Mouse (Mus musculus) layer of hippocampus, postnatal 10 days (tissue): ENCODE measurements around the gene Ift43. TPM values are rescaled to one million over a fixed set of nuclear protein-coding genes. Genes with fewer than 3 reads are reported as not detected.

ENCODE experiments used
- DNase-seq, 2 experiments: peaks; one replicate each; pipeline ENCODE4 v3.0.0; 2021; ENCODE audit warnings: low spot score in 2 of 2
- total RNA-seq, 2 experiments: library from RNA; stranded (reverse); gene quantifications; 2 replicates each; pipeline ENCODE4 v1.2.3; 2021

Ift43 gene
- total RNA-seq, 2 experiments from 2014 or later = 14.2 to 14.3 TPM

DNA sequence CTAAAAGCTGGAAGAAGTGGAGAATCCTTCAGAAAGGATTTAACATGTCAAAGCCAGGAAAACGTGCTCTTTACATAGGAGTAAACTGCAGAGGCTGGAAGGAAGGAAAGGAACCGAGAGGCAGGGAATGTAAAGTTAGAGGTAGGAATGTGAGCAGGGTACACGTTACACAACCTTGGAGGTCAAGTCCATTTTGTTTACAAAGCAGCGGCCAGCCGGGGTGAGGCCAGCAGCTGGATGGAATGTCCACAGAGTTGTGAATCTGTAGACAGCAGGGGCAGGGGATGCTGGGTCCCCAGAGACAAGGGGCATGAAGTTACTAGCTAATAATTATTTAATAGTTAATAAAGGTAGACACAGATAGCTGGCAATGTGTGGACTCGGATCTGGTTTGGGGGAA lies 45.8 kb downstream of the Ift43 start:
- no peak for DNase-seq

DNA sequence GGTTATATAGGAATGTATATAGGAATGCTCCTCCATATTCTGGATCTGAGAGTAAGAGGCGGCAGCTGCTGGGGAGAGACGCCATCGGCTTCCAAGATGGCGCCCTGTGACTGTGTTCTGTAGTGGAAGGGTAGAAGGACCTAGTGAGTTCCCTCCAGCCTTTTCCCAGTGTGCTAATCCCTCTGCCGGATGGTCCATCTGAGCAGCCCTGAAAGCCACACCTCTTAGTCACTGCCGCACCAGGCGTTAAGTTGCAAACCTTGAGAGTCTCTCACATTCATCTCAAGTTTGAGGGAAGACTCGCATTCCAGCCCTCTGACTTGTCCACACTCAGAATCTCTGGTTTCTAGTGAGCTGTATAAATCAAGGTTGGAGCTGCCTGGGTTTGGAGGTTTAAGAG lies 46.7 kb downstream of the Ift43 start:
- no peak for DNase-seq

DNA sequence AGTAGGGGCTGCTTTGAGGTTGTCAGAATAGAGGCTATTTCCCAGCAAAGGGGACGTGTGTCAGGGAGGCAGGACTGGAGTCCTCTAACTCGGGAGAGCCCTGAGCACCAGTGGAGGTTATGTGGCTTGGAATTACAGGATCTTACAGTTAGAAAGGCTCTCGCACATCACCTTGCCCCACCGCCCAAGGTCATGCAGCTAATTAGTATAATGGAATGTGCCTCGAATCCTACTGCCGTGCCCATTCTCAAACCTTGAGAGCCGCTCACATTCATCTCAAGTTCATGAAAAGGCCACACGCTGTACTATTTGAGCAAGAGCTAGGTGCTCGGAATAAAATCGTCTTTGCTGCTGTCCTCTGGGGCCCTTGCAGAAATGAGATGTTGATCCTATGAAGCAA lies 47.4 kb downstream of the Ift43 start:
- no peak for DNase-seq

DNA sequence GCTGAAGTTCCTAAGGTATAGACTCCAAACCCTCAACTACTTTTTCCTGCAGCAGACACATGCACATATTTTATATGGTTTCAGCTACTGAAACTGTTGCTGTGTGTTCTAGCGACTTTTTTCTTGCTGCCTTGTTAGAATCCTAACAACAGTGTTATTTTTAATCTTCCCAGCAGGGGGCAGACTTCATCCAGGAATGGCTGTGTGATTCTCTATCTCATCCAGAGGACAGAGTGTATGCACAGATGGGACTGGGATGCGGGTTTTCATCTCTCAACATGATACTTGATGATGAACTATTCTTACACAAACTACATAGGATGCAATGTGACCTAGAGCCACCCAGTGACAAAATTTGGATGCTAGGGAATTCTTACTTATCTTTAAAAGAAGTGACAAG lies 50.5 kb downstream of the Ift43 start:
- peak; percentile 72 to 77 for DNase-seq

DNA sequence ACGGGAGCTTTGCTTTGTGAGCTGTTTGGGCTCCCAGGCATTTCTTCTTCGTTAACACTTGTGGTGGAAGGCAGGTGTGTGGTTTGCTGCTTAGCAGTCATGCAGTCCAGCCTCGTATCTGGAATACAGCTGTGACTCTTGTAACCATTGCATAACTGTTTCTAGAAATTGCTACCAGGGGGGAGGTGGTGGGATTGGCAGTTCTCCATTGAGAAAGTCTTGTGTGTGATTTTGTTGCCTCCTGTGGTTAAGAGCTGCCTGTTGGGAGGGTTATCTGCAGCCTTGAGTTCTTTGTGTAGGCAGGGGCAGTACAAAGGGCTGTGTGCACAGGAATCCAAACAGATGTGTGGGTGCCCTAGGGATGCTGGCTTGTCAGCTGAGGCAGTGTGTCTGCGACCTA lies 53.4 kb downstream of the Ift43 start:
- no peak for DNase-seq

DNA sequence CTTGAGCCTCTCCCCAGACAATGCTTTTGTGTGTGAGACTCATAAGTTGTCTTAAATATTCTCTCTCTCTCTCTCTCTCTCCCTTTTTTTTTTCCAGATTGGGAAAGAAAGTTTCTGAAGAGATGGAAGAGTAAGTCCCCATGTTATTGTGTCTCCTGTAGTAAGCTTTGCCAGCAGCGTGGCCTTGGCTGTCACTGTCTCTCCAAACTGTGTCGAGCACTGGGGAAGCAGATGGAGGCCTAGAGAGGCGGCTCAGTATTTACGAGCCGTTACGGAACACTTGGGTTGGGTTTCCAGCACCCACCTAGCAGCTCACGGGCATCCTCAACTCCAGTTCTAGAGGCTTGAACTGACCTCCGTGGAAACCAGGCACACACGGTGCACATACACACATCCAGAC lies 56.4 kb downstream of the Ift43 start:
- no peak for DNase-seq

DNA sequence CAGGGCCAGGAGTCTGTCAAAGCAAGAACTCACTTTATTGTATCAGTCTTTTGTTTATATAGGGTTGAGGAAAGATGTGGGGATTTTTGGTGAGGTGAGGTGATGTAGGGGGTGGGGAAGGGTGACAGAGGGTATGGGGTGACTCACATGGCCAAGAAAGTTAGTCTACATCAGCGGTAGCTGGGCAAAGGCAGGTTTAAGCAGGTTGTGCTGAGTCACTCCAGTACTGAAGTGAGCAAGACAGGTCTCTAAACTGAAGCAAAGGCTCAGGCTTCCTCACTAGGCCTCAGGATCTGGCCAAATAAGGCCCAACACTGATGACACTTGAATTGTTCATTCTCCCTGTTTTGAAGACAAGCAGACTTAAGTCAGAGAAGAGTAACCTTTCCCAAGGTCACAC lies 60.0 kb downstream of the Ift43 start:
- DNase-seq = no peak

DNA sequence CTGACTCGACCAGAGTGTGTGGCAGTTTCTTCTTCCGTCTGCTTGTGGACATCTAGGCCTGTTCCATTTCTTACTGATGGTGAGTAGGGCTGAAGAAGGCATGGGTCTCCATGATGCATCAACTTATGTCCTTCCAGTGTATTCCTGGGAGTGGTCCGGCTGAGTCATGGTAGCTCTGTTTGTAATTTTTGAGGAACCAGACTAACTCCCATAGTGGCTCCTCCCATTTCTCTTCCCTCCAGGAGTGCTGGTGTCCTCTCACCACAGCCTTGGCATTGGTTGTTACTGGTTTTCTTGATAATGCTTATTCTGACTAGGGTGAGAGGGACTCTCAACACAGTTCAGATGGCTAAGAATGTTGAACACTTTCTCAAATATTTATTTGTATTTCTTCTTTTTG lies 63.9 kb downstream of the Ift43 start:
- DNase-seq = no peak

DNA sequence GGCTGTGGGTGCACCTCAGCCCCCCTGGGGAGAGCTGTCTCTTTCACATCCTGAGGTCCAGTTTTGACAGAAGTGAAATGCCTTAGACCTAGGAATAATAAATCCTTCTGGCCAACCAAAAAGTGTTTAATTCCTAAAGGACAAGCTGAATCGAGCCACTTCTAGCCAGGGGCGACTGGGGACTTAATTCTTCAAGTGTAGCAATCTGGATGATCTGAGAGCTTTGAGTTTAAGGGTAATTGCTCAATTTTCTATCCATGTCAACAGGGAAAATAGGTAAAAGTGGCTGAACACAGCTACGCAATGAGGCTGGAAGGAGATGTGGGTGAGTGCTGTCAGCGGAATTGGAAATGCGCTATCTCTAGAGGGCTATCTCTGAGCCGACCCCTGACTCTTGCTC lies 65.9 kb downstream of the Ift43 start:
- no peak for DNase-seq

DNA sequence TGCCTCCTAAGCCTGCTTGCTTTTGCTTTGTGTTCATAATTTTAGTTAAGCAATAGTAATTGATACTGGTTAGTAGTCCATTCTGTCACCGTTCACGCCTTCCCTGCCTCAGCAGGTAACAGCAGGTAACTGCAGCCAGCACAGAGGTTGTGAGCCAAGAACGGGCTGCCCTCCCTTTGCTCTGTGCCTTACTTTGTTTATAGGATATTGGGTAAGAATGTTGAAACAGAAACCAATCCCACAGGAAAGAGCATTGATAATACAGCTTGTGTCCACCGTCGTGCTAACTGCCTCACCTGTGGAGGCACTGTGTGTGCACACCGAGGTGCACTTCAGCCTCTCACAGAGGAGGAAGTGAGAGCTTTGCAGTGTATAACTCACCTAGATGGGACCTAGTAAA lies 66.7 kb downstream of the Ift43 start:
- no peak for DNase-seq

DNA sequence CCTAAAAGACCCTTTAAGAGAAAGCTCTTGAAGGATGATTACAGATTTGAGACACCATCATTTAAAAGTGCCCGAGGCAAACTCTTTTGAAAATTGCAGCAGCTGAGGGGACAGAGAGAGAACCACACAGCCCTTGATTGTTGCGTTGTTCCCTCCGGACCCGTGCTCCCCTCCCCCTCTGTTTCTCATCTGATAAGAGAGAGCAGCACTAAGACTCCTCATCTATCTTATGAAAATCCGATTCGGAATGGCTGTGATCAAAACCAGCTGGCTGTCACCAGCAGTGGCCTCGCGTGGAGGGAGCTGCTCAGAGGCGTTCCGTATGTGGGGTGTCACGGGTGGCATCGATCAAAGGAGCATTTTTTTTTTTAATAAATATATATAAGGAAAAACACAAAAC lies 69.6 kb downstream of the Ift43 start:
- DNase-seq = no peak

DNA sequence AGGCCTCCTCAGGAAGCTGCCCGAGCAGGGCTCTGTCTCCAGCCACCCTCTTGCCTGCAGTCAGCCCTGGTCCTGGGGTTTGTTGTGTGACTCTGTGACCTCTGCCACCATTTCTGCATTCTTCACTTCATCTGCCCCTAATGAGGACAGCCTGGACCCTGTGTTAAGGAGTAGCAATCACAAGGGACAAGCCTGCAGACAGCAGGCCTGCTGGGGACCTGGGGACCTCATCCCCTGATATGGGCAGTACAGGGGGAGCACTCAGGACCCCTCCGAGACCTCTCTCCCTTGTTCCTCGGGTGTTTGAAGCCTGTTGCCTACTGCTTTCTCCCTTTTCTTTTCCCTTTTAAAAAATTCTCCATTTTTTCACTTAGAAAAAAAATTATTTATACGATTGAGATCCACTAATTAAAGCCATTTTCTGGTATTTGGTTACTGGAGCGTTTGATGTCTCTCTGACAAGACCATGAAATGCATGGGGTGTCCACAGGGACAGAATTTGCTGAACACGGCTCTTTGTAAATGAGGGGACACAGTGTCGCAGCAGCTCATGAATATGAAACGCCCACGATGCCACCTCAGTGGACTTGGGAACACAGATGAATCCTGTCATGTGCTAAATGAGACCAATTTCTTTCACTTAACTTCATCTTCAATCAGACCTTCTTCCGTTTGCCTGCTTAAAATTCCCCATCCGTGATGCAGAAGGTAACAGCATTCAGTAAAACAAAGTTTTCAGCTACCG lies 71.0 kb downstream of the Ift43 start:
- no peak for DNase-seq

DNA sequence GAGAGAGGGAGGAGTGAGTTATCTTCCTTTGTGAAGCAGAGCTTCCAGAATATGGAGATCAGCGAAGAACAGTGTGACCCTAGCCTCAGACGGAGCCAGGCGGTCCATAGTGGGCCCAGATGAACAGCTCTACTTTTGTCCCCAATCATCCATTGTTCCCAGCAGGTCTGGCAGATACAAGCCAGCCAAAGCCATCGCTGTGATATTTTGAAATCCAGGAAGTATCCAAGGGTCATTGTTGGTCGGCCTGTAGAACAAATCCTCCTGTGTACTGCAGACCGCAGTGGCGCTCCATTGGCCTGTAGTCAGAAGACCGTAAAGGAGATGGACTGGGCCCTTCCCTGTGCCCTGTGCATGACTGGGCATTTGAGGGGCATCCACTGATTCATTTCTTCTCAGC lies 72.8 kb downstream of the Ift43 start:
- DNase-seq = no peak

DNA sequence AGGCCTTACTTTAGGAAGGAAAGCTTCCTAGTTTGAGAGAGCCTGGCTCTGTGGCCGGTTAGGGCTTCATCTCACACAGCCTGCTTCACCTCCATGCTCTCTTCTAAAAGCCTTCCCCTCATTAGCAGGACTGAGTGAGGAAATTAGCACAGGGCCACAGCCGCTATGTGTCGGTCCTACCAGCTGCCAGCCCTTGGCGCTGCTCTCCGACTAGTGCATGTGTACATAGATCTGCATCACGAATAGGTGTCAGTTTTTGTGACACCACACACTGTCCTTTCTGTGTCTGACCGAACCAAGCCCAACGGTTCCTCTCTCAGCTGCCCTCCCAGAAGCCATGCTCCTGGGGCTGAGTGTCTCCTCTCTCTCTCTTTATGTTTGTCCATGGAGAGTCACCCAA lies 74.8 kb downstream of the Ift43 start:
- DNase-seq = no peak

DNA sequence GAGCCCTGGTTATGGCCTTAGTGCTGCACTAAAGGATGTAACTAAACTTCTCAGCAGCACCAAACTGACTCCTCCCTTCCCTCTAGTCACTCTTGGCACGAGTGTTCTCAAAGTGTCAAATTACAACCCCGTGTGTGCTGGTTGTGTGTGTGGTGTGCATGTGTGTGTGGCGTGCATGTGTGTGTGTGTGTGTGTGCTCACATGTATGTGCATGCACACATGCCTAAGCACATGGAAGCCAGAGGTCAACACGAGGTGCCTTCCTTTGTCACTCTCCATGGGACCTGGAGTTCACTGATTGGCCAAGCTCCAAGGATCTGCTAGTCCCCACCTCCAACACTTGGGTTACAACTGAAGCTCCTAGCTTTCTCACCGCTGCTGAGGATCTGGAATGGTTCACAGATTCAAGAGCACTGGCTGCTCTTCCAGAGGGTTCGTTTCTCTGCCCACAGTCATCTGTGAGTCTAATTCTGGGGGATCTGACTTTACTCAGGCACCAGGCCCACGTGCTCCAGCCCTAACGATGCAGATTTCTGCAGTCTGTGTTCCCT lies 75.6 kb downstream of the Ift43 start:
- DNase-seq = peak in 1 of 2 experiments; percentile 40

DNA sequence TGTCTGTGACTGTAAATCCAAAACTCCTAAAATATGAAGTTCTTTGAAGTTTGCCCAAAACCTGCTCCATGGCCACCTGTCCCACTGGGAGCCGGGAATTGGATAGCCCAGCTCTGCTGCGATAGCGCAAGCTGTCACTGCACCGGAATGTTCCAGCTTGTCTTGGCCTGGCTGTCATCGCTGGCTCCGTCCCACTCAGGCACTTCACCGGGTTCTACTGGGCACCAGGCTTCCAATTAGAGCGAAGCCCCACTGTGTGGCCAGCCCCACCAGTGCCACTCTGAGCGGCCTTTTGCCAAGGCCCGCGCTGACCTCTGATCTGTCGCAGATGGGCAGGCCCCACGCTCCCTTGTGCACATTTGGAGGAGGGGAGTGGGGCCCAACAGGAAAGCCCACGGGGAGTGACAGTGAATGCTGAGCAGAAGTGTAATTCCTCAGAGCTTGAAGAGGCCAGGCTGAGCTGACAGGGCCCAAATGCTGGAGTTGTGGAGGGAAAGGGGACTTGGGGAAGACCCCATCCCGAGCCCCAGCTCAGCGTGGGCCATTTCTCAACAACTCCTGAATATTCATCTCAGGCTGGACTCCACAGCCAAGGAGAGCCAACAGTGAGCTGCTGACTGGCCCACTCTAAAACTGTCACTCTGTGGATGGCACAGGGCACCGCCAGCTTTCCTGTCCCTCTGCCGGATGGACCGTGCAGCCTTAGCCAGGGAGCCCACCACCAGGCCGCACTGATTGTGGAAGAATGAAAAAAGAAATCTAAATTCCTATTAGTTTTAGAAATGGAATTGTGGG lies 76.5 kb downstream of the Ift43 start:
- DNase-seq = peak; percentile 73 to 79

DNA sequence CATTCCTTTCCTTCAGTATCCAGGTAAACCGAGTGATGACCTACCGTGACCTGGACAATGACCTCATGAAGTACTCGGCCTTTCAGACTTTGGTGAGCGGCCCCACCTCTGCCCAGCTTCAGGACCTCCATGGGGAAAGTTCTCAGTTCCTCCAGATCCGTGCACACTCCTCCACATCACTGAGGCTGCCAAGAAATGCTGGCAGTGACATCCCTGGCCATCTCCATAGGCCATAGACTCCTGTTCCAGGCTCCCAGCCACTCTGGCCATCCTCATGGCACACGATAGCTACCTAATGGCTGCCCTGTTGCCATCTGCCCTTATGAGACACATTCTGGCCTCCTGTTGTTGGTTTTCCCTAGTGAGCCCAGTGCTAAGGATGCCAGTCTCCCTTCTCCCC lies 79.1 kb downstream of the Ift43 start:
- no peak for DNase-seq

DNA sequence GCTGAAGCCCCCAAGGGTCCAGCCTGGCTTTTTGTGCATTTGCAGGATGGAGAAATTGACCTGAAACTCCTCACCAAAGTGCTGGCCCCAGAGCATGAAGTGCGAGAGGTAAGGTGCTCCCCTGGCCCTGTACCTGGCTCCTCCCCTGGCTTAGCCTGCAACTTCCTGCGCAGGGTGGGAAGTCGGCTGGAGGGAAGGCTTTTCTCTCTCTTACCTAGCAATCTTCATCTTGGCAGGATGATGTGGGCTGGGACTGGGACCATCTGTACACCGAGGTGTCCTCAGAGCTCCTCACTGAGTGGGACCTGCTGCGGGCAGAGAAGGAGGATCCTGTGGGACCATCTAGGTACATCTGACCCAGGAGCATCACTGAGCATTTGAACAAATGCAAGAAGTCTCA lies 79.6 kb downstream of the Ift43 start:
- DNase-seq = no peak

DNA sequence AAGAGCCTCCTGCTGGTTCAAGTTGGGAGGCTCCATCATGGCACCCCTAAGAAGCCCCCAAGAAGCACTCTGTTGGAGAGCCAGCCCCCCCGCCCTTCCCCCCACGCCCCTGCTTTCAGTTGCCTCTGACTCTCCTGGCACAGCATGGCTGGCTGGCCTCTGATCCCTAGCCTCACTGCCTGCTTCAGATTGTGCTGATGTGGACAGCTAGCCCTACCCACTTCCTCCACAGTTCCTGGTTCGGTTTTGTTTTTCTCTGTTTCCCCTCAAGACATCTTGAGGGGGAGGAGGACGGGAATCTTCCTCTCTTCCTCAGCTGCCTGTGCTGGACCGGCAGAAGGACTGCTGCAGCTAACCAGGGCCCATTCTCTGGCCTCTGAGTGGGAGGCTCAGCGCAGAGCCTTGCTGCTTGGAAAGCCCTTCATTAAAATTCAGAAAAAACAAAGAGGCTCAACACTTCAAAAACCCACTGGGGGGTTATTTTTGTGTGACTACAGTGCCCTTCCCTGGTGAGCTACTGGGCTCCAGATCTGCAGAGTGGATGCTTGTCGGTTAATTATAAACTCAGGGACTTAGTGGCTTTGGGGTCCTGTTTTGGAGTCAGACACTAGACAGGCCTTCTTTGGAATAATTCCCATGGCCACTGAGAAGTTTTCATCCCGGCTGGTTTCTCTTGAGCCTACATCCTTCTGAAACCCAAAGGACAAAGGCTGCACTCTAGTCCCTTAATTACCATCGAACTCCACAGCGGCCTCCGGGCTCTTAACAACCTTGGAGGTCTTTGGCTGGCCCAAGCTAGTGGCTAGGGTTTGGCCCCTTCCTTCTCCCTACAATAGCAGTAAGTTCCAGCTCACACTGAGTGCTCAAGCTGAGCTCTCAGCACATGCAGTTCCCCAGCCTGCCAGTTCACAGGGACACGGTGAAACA lies 80.8 kb downstream of the Ift43 start:
- DNase-seq = peak in 1 of 2 experiments; percentile 41

DNA sequence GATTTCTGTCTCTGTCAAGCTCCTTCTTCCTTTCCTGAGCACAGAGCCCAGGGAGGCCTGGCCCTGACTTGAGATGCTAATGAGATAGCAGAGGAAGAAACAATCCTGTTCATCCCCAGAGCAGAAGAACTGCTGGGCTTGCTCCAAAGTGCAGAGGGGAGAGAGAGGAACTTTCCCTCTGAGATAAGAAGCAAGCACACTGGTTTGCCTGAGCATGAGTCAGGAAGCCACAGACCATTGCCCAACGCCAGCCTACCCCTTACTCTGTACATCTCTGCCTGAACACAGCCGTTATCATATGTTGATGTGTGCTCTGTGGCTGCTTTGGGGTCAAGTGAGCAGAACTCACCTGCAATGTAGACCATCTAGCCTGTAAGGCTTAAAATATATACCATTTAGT lies 83.9 kb downstream of the Ift43 start:
- DNase-seq = no peak

DNA sequence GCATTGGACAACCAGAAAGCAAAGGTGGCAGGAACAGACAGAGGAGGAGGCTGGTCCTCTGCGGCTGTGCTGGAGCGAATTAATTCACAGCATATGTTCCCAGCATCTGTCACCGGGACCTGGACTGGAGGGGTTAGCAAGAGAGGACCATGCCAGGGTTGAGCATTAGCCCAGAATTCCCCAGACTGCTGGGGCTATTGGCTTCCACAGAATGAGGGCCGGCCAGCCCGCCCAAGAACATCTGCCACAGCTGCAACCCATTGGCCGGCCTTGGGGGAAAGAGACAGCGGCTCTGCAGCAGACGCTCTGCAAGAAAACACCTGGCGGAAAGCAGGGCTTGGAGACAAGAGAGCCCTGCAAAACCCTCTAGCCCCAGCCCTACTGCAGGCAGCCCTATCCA lies 84.7 kb downstream of the Ift43 start:
- DNase-seq = no peak
